Comparison of ENCODE assay signal across 8 mouse cellular contexts in the genomic region with DNA sequence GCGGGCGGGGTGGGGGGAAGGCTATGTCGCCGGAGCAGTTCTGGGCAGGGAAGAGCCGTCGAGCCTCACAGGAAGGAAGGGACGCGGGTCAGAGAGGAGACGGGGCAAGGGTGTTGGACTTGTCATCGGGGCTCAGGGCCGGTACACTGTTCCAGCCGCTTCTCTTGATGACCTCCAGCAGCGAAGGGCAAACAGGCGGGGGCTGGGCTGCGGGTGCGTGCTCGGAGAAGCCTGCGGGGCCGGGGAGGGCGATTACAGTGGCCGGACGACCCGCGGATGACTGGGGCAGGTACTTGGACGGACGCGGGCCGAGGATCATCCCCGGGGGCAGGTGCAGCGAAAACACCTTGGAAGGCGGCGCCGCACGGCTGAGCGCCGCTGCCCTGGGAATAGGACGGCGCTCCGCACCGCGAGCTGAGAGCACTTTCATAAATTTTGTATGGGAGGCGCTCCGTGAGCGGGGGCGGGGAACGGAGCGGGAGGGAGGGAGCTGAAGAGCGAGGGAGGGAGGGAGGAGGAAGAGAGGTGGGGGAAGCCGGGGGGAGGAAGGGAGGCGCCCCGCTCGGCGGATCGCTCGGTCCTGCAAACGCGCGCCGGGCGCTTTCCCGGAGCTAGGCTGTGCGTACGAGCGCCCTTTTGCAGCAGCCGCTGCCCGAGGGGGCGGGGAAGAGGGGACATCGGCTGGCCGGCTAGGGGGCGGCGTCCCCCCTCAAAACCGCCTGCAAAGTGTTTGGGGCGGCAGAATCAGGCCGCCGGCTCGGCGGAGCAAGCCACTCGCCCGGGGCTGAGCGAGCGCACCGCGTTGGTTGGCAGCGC. TPM values are rescaled to one million over a fixed set of nuclear protein-coding genes. Genes with fewer than 3 reads are reported as not detected.
A peak's percentile ranks its signal among the peaks of the same experiment; 100 is the strongest.
DNase-seq lines count a peak whose midpoint lies in the region; ATAC-seq and TF ChIP-seq lines count a peak whose summit lies in the region.

Gene Rtn4rl1, plus strand, starts transcription at position 528 of the 816 bp plus-strand sequence.

- H3K4me1 ChIP-seq in MEL (ENCODE audit: control insufficient read depth in 1 of 2, insufficient read depth in 2 of 2, low read length in 2 of 2): peaks cover 2 to 14% of the 10 kb centered on the region in 2 experiments; a peak in 3 of 4 replicates
- peaks cover 2% of the 10 kb centered on the region; the same call in 1 of the 2 replicates for H3K4me1 ChIP-seq in brown adipose tissue, adult 24 weeks (ENCODE audit: control insufficient read depth, insufficient read depth, insufficient read length, low read length)
- H3K4me1 ChIP-seq in megakaryocyte, embryonic 14.5 days: peaks cover 97% of the 10 kb centered on the region
- H3K4me1 ChIP-seq in small intestine, adult 2 months (ENCODE audit: control insufficient read depth, insufficient read depth, insufficient read length, low read length): peaks cover 18% of the 10 kb centered on the region

- TF ChIP-seq POLR2A in MEL (IDR thresholded peaks at IDR 0.05; ENCODE audit: control insufficient read depth in 1 of 2, insufficient read depth in 1 of 2, low read depth in 1 of 2, low read length in 2 of 2, poor library complexity in 1 of 2): no peak
- TF ChIP-seq POLR2A in small intestine, adult 2 months (IDR thresholded peaks at IDR 0.05; ENCODE audit: low read depth, low read length): peak; percentile 22

- ATAC-seq in megakaryocyte-erythroid progenitor cell, adult 5-6 weeks (replicated peaks; ENCODE audit: low FRiP score, low TSS enrichment, poor library complexity, severe bottlenecking): no peak

- H3K27ac ChIP-seq in MEL (ENCODE audit: control insufficient read depth, low read depth, low read length): no peak within 1 kb of the TSS
- H3K27ac ChIP-seq in brown adipose tissue, adult 24 weeks (replicated peaks; ENCODE audit: low read depth, low read length): peak within 1 kb of the TSS; percentile 71
- H3K27ac ChIP-seq in small intestine, adult 2 months (ENCODE audit: insufficient read depth, low read depth, low read length): peak within 1 kb of the TSS; percentile 29

- H3K36me3 ChIP-seq in MEL (ENCODE audit: control insufficient read depth in 1 of 2, insufficient read depth in 2 of 2, low read length in 2 of 2): peaks cover 0 to 3% of the 10 kb centered on the region in 2 experiments; a peak in 1 of 4 replicates
- no peaks in the 10 kb centered on the region for H3K36me3 ChIP-seq in megakaryocyte, embryonic 14.5 days (replicated peaks; ENCODE audit: low read length)
- no peaks in the 10 kb centered on the region for H3K36me3 ChIP-seq in small intestine, adult 2 months (ENCODE audit: control insufficient read depth, insufficient read depth, low read length)

- intact Hi-C loops in gastrocnemius, postnatal 14 days (cut with DNase I; ENCODE audit: low total_unique reads): loop anchor here (5.0 kb wide), 2 partner anchors 39 to 99 kb away; no protein-coding TSS in a partner anchor
- intact Hi-C loops in left cerebral cortex, postnatal 14 days (cut with DNase I): loop anchor here (2.0 to 5.0 kb wide), 2 partner anchors 39 to 97 kb away; no protein-coding TSS in a partner anchor

- WGBS in small intestine, adult 2 months: under 1% methylated on average over 83 of the region's 84 CpGs

- peaks cover 2 to 15% of the 10 kb centered on the region in 2 experiments; a peak in 2 of 4 replicates for H3K27me3 ChIP-seq in MEL (ENCODE audit: control insufficient read depth in 1 of 2, insufficient read depth in 2 of 2, low read length in 2 of 2)
- H3K27me3 ChIP-seq in megakaryocyte, embryonic 14.5 days (replicated peaks): peaks cover 59% of the 10 kb centered on the region
- H3K27me3 ChIP-seq in small intestine, adult 2 months (ENCODE audit: control insufficient read depth, insufficient read depth, low read length): no peaks in the 10 kb centered on the region

- no peak for TF ChIP-seq CTCF in MEL (IDR thresholded peaks at IDR 0.05 in 2 of 3, conservative IDR thresholded peaks at IDR 0.05 in 1 of 3; ENCODE audit: control insufficient read depth in 1 of 3, insufficient read depth in 1 of 3, low read depth in 2 of 3, low read length in 3 of 3, poor library complexity in 1 of 3, severe bottlenecking in 1 of 3)
- no peak for TF ChIP-seq CTCF in small intestine, adult 2 months (IDR thresholded peaks at IDR 0.05; ENCODE audit: extremely low read depth, insufficient read length, insufficient replicate concordance, low read depth, low read length)

- no peak for TF ChIP-seq EP300 in MEL (IDR thresholded peaks at IDR 0.05; ENCODE audit: low read depth in 1 of 2, low read length in 2 of 2)

- peak within 1 kb of the TSS; percentile 69 for H3K9ac ChIP-seq in MEL (ENCODE audit: control insufficient read depth, low read depth, low read length, poor library complexity, severe bottlenecking)

- peak within 1 kb of the TSS; percentile 68 to 80 for H3K4me3 ChIP-seq in MEL (ENCODE audit: control insufficient read depth in 1 of 2, insufficient read depth in 1 of 2, low read depth in 2 of 2, low read length in 2 of 2)
- peak within 1 kb of the TSS; percentile 82 for H3K4me3 ChIP-seq in brown adipose tissue, adult 24 weeks (ENCODE audit: insufficient read depth, low read depth, low read length)
- peak within 1 kb of the TSS; percentile 91 for H3K4me3 ChIP-seq in megakaryocyte, embryonic 14.5 days (replicated peaks)
- H3K4me3 ChIP-seq in small intestine, adult 2 months (ENCODE audit: low read depth, low read length): peak within 1 kb of the TSS; percentile 94

- H3K9me3 ChIP-seq in MEL (replicated peaks; ENCODE audit: insufficient read depth, low read length): no peaks in the 10 kb centered on the region
- no peaks in the 10 kb centered on the region for H3K9me3 ChIP-seq in megakaryocyte, embryonic 14.5 days

- no peak for TF ChIP-seq RAD21 in MEL (IDR thresholded peaks at IDR 0.05; ENCODE audit: low read depth, low read length)

- H3K79me2 ChIP-seq in MEL (ENCODE audit: control insufficient read depth, insufficient read depth, low read length, poor library complexity): peaks cover 14% of the 10 kb centered on the region

- DNase-seq in MEL (ENCODE audit: low read depth, low spot score): peak; percentile 89
- DNase-seq in gastrocnemius, postnatal 14 days: peak; percentile 69
- DNase-seq in induced T-regulatory cell, adult 2 months (ENCODE audit: low read depth): peak; percentile 88
- DNase-seq in left cerebral cortex, postnatal 14 days (ENCODE audit: low spot score in 2 of 2): peak in 1 of 2 experiments; percentile 78

TF ChIP-seq in MEL, 35 proteins besides CTCF, POLR2A, EP300 and RAD21:
- TF ChIP-seq MYC (IDR thresholded peaks at IDR 0.05; ENCODE audit: low read depth, low read length): no peak
- no peak for TF ChIP-seq MEF2A (IDR thresholded peaks at IDR 0.05; ENCODE audit: extremely low read depth, insufficient replicate concordance, low read depth, low read length, poor library complexity, severe bottlenecking)
- TF ChIP-seq MAZ (IDR thresholded peaks at IDR 0.05; ENCODE audit: low read depth, low read length): peak; percentile 98; the same call in 1 of the 2 replicates
- TF ChIP-seq ZKSCAN1 (IDR thresholded peaks at IDR 0.05; ENCODE audit: low read depth, low read length): no peak
- TF ChIP-seq BHLHE40 (IDR thresholded peaks at IDR 0.05; ENCODE audit: borderline replicate concordance, low read depth, low read length): no peak
- no peak for TF ChIP-seq SMC3 (IDR thresholded peaks at IDR 0.05; ENCODE audit: low read depth, low read length)
- TF ChIP-seq NRF1 (IDR thresholded peaks at IDR 0.05; ENCODE audit: insufficient read depth, low read depth, low read length, poor library complexity, severe bottlenecking): no peak
- peak; percentile 33 for TF ChIP-seq NELFE (IDR thresholded peaks at IDR 0.05; ENCODE audit: low read depth, low read length)
- TF ChIP-seq UBTF (IDR thresholded peaks at IDR 0.05; ENCODE audit: borderline replicate concordance, insufficient read depth, low read depth, low read length): no peak
- TF ChIP-seq TBP (IDR thresholded peaks at IDR 0.05; ENCODE audit: low read depth, low read length): no peak
- TF ChIP-seq GATA1 (IDR thresholded peaks at IDR 0.05; ENCODE audit: low read depth, low read length): no peak
- TF ChIP-seq TAL1 (IDR thresholded peaks at IDR 0.05; ENCODE audit: low read length): no peak
- no peak for TF ChIP-seq ELF1 (IDR thresholded peaks at IDR 0.05; ENCODE audit: low read depth, low read length)
- no peak for TF ChIP-seq POLR2AphosphoS5 (IDR thresholded peaks at IDR 0.05; ENCODE audit: borderline replicate concordance, low read depth, low read length)
- TF ChIP-seq MAX (IDR thresholded peaks at IDR 0.05; ENCODE audit: low read length): no peak

RNA-seq across cellular contexts. Expression of gene Rtn4rl1, which starts in this region (rescaled TPM):
- total RNA-seq in MEL (2012; rRNA removed): 0.35 and 0.46 TPM in 2 replicates
- polyA plus RNA-seq in MEL (2012; ENCODE audit: insufficient read depth in 1 of 2, insufficient read length in 2 of 2, low read depth in 1 of 2, low replicate concordance in 2 of 2, missing spikeins in 1 of 2): 1 to 10 TPM in 1 of 2 experiments, not detected in 1; 2.6 TPM
- polyA plus RNA-seq in brown adipose tissue, adult 24 weeks (2012; ENCODE audit: insufficient read depth, insufficient read length, missing spikeins): 5.3 and 6.1 TPM in 2 replicates
- 1 to 10 TPM; 2.1 to 3.0 TPM for total RNA-seq in gastrocnemius, postnatal 14 days (2021)
- 10 to 100 TPM; 59.5 to 65.9 TPM for total RNA-seq in left cerebral cortex, postnatal 14 days (2021)
- polyA plus RNA-seq in megakaryocyte, embryonic 14.5 days (2012; ENCODE audit: insufficient read depth, low replicate concordance): 0.29 TPM in 1 of 2 replicates, not detected in the other
- polyA plus RNA-seq in small intestine, adult 2 months (2012; rRNA removed): 8.6 and 11.8 TPM in 2 replicates
- total RNA-seq in megakaryocyte-erythroid progenitor cell, adult 5-6 weeks (2014; fragmentation: Nextera tagmentation): not detected in 2 replicates
- 0.80 TPM in 1 of 2 replicates, not detected in the other for total RNA-seq in megakaryocyte-erythroid progenitor cell, adult 5-6 weeks (2017)

Comparison
In these comparisons a context has a peak if more than half of its experiments do, and no peak if none do; other contexts are left out.
1. RNA of gene Rtn4rl1 (total RNA-seq): 59.5 to 65.9 TPM in left cerebral cortex, postnatal 14 days; 2.1 to 3.0 TPM in gastrocnemius, postnatal 14 days, 0.80 TPM in megakaryocyte-erythroid progenitor cell, adult 5-6 weeks and 0.35 to 0.46 TPM in MEL; every median in the first group is over 10 times any median in the second.
2. Peak in every context shown above with its lines, with median percentiles within 50 percentile points of each other: H3K4me3 ChIP-seq.